Mouse (Mus musculus): ENCODE results near the gene Wdfy2. TPM values are rescaled to one million over a fixed set of nuclear protein-coding genes. Genes with fewer than 3 reads are reported as not detected.
A peak's percentile ranks its signal among the peaks of the same experiment; 100 is the strongest.

The Wdfy2 gene
- total RNA-seq, 2 experiments from 2014 or later: 8.0 to 9.1 TPM

GRCm38 (mm10) chr14:62842495-62842894, 5.0 kb downstream of the Wdfy2 start:
- DNase-seq: no peak
- intact Hi-C loops (cut with DNase I): no loop called here

DNA sequence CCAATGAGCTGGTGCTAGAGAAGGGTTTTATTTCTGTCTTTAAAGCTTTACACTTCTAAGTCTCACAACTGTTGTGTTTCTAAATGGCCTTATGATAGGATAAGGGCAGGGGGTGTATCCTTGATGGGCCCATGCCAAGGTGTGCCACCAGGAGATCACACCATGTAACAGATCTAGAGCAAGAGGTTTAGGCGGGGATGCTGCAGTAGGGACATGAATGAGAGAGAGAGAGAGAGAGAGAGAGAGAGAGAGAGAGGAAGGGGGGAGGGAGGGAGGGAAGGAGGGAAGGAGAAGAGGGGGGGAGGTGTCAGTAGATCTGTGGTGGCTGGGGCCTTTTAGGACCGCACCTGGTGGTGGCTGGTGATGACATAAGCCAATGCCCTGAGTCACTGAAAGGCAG, 5.5 kb downstream of the Wdfy2 start:
- intact Hi-C loops (cut with DNase I): no loop called here
- DNase-seq: no peak

GRCm38 (mm10) chr14:62844226-62844625, 6.7 kb downstream of the Wdfy2 start:
- peak in 1 of 2 experiments; percentile 27 for DNase-seq
- intact Hi-C loops (cut with DNase I): no loop called here

- intact Hi-C loops (cut with DNase I): no loop called here
- DNase-seq: peak; percentile 39 to 42
Observed at GRCm38 (mm10) chr14:62845011-62845840, 7.7 kb downstream of the Wdfy2 start.

GRCm38 (mm10) chr14:62850980-62851379, 13.5 kb downstream of the Wdfy2 start:
- DNase-seq: no peak
- intact Hi-C loops (cut with DNase I): no loop called here

GRCm38 (mm10) chr14:62852840-62853239, 15.4 kb downstream of the Wdfy2 start:
- DNase-seq: no peak
- intact Hi-C loops (cut with DNase I): no loop called here

- intact Hi-C loops (cut with DNase I): no loop called here
- no peak for DNase-seq
Observed at GRCm38 (mm10) chr14:62855077-62855835, 17.8 kb downstream of the Wdfy2 start.

DNA sequence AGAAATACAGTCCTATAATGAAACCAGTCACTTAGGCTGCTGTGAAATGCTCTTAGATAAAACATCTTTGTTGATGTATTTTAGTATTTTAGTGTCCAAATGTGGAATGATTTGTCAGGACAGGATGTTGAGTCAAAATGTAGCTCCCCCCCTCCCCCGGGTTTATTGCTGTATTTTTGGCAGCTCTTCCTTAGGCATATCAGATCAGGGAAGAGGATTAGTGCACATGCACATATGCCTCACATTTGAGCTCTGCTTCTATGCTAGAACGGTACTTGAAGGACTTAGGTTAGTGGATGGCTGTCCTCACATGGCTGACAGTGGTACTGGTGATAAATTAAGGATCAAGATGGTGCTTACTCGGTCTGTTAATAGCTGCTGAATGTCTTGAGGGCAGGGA, 18.4 kb downstream of the Wdfy2 start:
- DNase-seq: no peak
- intact Hi-C loops (cut with DNase I): no loop called here

- intact Hi-C loops (cut with DNase I): no loop called here
- DNase-seq: no peak
Observed at GRCm38 (mm10) chr14:62856490-62856889, 19.0 kb downstream of the Wdfy2 start.

DNA sequence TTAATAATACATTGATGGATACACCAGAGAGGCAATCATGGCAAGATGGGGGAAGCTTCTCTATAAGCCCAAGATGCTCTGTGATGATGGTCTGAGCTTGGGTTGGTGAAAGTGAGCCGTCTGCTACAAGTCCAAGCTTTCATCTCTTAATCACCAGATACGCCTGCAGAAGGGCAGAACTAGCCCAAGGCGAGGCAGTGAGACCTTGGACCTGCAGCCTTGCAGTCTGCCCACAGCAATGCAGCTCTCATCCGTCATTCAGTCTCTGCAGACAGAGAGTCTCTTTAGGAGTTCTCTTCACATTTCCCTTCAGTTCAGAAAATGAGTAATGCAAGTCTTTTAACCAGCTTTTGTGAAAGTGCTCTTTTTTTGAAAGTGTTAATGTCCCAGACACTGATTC, 20.4 kb downstream of the Wdfy2 start:
- DNase-seq: no peak
- intact Hi-C loops (cut with DNase I): no loop called here

- intact Hi-C loops (cut with DNase I): no loop called here
- DNase-seq: no peak
Observed at GRCm38 (mm10) chr14:62858311-62858710, 20.8 kb downstream of the Wdfy2 start.

DNA sequence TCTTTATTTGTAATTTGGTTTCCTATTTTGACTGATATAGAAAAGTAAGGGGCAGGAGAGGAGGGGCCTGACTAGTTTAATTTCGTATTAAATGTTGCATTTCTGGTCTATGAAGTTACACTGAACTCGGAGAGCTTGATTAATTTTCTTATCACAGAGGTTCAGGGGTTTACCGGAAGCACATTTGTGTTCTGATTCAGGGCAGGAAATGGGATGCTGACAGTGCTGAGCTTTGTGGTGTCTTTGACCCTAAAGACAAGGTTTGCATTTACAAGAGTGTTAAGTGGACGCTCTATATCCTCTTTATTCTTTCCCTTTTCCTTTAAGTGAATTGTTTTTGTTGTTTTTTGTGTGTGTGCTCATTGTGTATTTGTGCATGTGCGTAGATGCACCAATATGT, 25.1 kb downstream of the Wdfy2 start:
- no peak for DNase-seq
- intact Hi-C loops (cut with DNase I): no loop called here

DNA sequence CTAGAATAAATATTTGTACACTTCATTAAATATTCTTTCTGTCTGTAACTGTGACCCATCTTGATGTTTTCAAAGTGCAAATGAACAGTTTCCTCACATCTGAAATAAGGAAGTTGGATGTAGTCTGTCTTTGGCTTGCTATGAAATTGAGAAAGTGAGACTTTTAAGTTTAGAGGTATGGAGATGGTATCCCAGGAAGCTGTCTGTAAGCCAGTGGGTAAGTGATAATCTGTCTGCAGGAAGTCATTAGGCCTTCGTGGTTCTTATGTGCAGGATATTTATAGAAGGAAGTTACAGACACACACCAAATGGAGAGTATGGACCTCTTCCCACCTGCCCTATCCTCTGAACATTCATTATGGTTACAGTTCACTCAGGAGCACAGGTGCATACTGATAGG, 26.8 kb downstream of the Wdfy2 start:
- no peak for DNase-seq
- intact Hi-C loops (cut with DNase I): no loop called here

GRCm38 (mm10) chr14:62865405-62865804, 27.9 kb downstream of the Wdfy2 start:
- intact Hi-C loops (cut with DNase I): no loop called here
- DNase-seq: no peak

GRCm38 (mm10) chr14:62867069-62867468, 29.6 kb downstream of the Wdfy2 start:
- no peak for DNase-seq
- intact Hi-C loops (cut with DNase I): no loop called here

DNA sequence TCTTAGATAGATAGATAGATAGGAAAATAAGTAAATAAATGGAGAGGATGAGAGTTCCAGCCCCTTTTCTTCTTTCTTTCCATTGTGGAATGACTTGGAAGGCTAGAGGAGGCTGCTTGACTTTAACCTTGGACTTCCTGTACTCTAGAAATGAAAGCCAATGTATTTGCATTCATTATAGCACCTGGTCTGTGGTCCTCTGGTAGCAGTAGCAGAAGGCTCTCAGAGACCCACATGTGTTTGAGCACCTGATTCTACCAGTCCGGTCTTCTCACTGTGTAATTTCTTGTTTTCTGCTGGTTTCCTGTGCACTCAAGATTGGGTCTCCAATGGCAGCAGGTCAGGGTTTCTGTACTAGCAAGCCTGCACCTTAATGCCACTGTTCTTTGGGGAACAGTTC, 30.1 kb downstream of the Wdfy2 start:
- intact Hi-C loops (cut with DNase I): no loop called here
- DNase-seq: no peak

GRCm38 (mm10) chr14:62868254-62868653, 30.8 kb downstream of the Wdfy2 start:
- no peak for DNase-seq
- intact Hi-C loops (cut with DNase I): no loop called here

DNA sequence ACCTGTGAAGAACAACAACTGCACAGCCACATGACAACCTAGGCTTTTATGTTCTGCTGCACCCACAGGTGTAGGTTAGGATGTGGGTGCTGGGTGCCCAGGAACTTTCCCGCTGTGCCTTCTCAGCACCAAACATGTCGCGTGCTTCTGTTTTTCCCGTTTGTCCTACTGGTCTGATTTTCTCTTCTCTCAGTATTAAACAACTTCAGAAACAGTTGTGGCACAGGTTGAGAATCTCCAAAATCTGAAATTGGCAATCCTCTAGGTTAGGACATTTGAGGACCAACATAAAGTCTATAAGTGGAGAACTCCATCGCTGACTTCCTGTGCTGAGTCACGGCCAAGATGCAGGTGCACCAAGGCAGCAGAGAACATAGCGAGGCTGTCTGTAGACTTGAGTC, 32.8 kb downstream of the Wdfy2 start:
- intact Hi-C loops (cut with DNase I): no loop called here
- DNase-seq: no peak

DNA sequence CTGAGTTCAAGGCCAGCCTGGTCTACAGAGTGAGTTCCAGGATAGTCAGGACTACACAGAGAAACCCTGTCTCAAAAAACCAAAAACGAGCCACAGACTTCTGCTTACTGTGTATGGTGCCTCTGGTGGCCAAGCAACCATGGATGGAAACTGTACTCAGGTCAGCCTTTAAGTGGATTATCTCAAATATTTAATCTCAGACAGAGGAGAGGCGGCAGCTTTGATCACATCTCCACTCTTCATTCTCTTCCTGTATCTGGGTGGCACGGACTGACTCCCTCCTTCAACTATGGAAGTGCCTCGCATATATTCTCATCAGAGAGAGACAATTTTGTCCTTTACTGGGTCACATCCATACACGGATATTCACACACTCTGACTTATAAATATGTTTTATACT, 34.0 kb downstream of the Wdfy2 start:
- DNase-seq: no peak
- intact Hi-C loops (cut with DNase I): no loop called here

DNA sequence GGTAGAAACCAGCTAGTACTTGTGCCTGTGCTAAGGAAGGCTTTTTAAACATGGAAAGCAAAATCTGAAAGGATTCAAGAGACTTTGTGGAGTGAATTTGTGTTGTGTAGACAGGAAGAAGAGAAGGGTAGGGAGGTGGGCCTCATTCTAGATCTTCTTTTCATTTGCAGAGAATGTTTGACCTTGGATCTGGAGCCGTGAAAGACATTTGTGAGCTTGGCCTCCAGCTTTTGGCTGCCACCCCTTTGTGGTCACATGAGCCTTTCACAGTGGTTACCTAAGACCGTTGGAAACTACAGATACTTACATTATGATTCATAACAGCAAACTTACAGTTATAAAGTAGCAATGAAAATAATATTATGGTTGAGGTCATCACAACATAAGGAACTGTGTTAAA, 34.5 kb downstream of the Wdfy2 start:
- DNase-seq: peak; percentile 30 to 45
- intact Hi-C loops (cut with DNase I): no loop called here

DNA sequence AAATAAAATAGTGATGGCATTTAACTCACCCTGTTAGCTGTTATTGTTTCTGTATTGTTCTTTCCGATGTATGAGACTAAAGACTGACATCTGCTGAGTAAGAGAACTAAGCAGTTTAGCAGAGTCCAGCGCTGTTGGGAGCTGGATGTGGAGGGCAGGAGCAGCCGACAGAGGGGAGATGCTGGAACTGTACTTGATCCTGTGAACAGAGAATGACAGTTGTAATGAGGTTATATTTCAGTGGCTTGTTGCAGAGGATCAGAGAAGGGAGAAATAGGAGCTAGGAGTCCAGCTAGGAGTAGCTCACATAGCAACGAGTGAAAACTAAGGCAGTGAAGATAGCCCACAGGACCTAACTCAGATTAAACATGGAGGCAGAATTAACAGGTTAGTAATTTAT, 36.3 kb downstream of the Wdfy2 start:
- DNase-seq: no peak
- intact Hi-C loops (cut with DNase I): no loop called here

DNA sequence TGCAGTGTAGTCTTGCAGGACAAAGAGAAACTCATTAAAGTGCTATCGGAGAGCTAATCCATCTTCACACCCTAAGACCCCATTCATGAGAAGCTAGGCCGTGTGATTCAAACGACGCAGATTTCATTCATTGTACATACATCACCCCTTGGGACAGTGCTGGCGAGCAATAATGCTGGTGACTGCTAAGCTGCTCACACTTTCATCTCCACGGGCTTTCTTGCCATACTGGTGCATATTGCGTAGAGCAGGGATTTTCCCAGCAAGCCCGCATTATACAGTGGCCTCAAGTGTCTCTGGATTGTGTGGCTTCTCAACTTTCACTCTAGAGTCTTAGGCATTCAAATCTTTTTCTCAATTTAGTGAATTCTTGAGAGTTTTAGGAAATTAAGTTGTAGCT, 36.9 kb downstream of the Wdfy2 start:
- intact Hi-C loops (cut with DNase I): no loop called here
- DNase-seq: no peak
